Comparison of ENCODE assay signal across 8 mouse cellular contexts in genomic region chr4:132767914-132768876, GRCm38 (mm10). TPM values are rescaled to one million over a fixed set of nuclear protein-coding genes. Genes with fewer than 3 reads are reported as not detected.
DNase-seq lines count a peak whose midpoint lies in the region; ATAC-seq lines count a peak whose summit lies in the region.

Rpa2 (plus strand) TSS chr4:132768332.

- ATAC-seq in inflammation-experienced regulatory T-cells, adult 6 months, result peak; percentile 94
- ATAC-seq in megakaryocyte-erythroid progenitor cell, adult 5-6 weeks (replicated peaks; ENCODE audit: low FRiP score, low TSS enrichment, poor library complexity, severe bottlenecking), result peak; percentile 96

- intact Hi-C loops in gastrocnemius, postnatal 14 days (cut with DNase I; ENCODE audit: low total_unique reads), result no loop called here
- intact Hi-C loops in left cerebral cortex, postnatal 10 days (cut with DNase I), result no loop called here

- peak; percentile 98 to 100 for DNase-seq in adrenal gland, adult (ENCODE audit: inconsistent age in 2 of 2, low spot score in 1 of 2)
- peak; percentile 100 for DNase-seq in embryo, embryonic 10.5 days (ENCODE audit: low spot score)
- DNase-seq in gastrocnemius, postnatal 14 days, result peak; percentile 96
- peak; percentile 97 to 99 for DNase-seq in left cerebral cortex, postnatal 10 days (ENCODE audit: extremely low spot score in 1 of 2, low spot score in 2 of 2)
- peak; percentile 98 for DNase-seq in right cerebral cortex, postnatal 25 days
- DNase-seq in urinary bladder, postnatal 4 days (ENCODE audit: low spot score in 2 of 2), result peak; percentile 95 to 99

RNA-seq across cellular contexts. Expression of gene Rpa2, which starts in this region (rescaled TPM):
- total RNA-seq in gastrocnemius, postnatal 14 days (2021), result 10 to 100 TPM; 14.1 to 14.9 TPM
- polyA plus RNA-seq in inflammation-experienced regulatory T-cells, adult 6 months (2017; shearing (Covaris generic)), result 100 to 1,000 TPM in 1 of 3 experiments, 10 to 100 TPM in 2; 61.0 to 124 (median 76.1) TPM
- total RNA-seq in left cerebral cortex, postnatal 10 days (2021), result 10 to 100 TPM; 13.9 to 15.5 TPM
- 108 and 128 TPM in 2 replicates for total RNA-seq in megakaryocyte-erythroid progenitor cell, adult 5-6 weeks (2014; fragmentation: Nextera tagmentation)
- total RNA-seq in megakaryocyte-erythroid progenitor cell, adult 5-6 weeks (2017), result 52.6 and 55.3 TPM in 2 replicates

Comparison
In these comparisons a context has a peak if more than half of its experiments do, and no peak if none do; other contexts are left out.
1. Peak in every context shown above with its lines: DNase-seq and ATAC-seq.